Mouse (Mus musculus) heart, adult 18-20 months (tissue): ENCODE measurements around the gene Gfod1. TPM values are rescaled to one million over a fixed set of nuclear protein-coding genes. Genes with fewer than 3 reads are reported as not detected.

Source experiments
- DNase-seq, 2 experiments: peaks; one replicate each; pipeline ENCODE4 v3.0.0; 2021 to 2022; ENCODE audit warnings: mixed read lengths in 1 of 2
- total RNA-seq, 2 experiments: library from RNA; stranded (reverse); gene quantifications; 2 replicates each; pipeline ENCODE4 v1.2.3; 2021

The Gfod1 gene
- total RNA-seq, 2 experiments from 2014 or later, result 32.3 to 34.3 TPM

DNA sequence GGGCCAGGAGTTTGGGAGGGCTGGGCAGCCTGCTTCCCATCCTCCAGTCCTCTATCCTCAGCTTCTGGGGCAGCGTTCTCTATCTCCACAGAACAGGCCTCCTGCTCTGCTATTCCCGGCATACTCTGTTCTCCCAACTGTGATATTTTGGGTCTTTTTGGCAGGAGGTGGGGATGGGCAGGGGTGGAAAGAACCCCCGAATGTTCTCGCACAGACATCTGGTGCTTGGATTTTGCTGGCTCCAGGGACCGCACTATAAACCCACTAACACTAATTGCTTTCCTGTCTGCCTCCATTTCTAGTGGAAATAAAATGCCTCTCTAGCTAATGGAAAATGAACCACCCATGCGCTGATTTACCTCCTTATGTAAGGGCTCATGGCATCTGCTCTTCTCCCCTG, 73.7 kb downstream of the Gfod1 start:
- DNase-seq, result peak in 1 of 2 experiments; percentile 30

DNA sequence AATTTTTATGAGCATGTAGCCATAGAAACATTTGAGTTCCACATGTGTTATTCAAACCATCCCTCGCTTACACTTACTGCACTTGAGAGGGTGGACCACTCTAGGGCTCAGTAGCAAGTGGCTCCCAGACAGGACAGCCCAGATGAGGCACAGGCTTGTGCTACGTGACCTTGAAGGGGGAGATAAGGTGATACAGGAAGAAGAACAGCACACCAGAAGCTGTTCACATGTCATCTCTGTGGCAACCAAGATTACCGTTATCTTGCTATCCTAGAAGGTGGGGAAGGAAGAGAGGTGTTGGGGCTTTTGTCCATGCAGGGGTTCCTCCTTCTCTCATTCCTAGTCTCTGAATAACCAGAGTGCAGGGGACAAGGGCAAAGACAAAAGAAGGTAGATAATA, 74.2 kb downstream of the Gfod1 start:
- DNase-seq, result no peak

DNA sequence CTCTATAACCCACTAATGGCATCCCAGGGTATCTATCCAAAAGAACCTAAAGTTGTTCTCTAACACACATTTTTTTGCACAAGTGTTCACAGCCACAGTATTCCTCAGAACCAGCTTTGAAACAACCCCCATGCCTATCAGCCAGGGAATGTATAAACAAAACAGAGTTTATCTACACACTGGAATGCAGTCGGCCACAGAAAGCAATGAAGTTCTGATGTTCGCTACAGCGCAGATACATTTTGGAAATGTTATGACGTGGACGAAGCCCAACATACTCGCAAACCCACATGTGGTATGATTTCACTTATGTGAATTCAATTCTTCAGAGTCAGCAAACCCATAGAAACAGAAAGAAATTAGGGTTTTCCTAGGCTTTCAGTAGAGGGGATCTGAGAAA, 75.8 kb downstream of the Gfod1 start:
- no peak for DNase-seq

DNA sequence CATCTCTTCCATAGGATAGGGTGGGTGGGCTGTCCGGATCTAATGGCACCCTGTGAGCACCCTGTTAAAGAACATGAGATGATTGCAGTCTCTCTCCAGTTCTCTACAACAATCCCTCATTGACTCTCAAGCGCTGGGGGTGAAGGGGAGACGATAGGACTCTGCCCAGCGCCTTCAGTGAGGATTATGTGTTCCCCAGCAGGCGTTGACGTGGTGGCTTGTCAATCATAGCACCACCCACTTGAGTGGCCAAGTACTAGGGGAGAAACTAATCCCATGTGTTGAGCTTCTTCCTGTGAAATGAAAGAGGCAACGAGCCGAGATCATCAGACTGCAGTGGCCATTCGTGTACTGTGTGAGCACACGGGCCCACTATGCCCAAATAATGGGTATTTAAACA, 77.9 kb downstream of the Gfod1 start:
- no peak for DNase-seq

DNA sequence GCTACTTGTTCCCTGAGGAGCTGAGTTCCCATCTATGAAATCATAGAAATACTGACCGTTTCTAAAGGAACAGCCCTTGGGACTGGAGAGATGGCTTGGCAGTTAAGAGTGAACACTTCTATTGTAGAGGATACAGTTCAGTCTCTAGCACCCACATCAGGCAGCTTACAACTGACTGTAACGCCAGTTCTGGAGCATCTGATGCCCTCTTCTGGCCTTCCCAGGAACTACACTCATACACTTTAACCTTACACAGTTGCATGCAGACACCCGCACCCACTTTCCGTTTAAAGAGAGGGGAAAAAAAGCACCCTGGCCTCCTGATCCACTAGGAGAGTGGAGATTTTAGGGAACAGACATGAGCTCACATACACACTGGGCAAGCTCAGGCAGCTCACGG, 78.8 kb downstream of the Gfod1 start:
- no peak for DNase-seq

DNA sequence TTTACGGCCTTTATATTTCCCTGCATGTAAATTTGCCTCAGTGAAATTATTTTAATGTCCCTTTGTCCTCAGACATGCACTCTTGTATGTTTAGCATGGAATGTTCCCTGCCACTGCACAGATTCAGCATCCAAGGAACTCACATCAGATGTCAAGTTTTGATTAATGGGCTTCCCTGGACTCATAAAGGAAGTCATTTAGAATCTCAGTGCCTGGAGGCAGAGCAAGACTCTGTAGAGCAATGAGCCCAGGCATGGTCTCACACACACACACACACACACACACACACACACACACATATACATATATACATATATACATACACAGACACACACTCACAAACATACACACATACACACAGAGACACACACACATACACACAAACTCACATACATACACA, 81.9 kb downstream of the Gfod1 start:
- no peak for DNase-seq

DNA sequence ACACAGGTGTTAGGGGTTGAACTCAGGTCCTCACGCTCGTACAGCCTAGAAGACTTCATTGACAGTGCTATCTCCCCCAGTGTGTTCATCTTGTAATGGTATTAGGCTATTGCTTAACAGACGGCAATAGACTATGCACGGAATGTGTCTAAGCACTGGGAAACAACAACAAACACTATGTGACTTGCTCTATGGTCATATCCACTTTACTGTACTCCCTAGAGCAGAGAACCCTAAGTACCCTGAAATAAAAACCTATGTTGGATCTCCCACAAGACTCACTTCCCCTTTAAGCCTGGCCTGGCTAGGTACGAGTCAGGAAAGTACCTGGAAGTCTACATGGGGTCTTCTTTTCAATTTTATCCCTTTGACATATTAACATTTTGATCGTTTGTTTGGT, 82.7 kb downstream of the Gfod1 start:
- no peak for DNase-seq

DNA sequence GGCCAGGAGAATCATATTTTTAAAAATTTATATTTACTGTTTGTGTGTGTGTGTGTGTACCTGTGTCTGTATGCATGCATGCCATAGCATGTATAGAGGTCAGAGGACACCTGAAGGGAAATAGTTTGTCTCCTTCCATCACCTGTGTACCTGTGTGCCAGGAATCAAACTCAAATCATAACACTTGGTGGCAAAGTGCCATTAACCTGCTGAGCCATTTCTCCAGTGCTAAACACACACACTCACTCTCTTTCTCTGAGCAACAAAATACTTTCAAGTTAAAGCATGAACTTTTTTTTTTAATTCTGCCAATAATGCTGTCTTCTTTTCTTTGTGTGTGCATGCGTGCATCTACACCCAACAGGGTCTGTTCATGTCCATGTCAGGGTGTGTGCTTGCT, 83.3 kb downstream of the Gfod1 start:
- DNase-seq, result no peak

DNA sequence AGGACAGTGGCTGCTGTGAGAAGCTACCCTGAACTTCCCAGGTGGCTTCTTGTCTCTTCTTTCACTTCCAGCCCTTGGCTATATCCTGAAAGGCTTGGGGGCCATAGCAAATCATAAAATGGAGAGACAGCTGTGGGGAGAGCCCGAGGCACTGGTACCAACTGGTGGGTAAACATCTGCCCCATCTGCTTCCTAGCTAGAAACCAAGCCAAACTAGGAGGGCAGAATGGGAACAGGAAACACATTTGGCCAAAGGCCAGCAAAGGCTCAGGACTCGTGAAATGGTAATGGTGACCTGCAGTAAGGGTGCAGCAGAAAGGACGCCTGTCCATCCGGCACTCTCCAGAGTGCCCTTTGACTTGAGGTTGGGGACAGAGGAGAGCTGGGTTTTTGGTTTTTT, 85.2 kb downstream of the Gfod1 start:
- peak in 1 of 2 experiments; percentile 34 for DNase-seq

DNA sequence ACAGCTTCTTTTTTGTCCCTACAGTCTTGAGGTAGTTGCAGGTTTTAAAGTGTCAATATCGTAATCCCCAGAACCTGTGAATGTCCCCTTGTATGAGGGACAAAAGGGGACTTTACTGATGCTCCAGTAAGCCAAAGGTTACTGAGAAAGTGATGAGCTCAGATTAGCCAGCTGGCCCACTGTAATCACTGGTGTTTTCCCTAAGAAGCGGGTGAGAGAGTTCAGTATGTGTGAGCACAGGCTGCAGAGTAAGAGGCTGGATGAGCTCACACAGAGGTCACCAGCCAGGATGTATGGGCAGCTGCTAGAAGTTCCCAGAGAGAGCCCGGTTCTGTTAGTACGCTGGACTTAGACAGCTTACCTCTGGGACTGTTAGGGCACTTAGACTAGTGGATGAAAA, 85.7 kb downstream of the Gfod1 start:
- DNase-seq, result no peak

DNA sequence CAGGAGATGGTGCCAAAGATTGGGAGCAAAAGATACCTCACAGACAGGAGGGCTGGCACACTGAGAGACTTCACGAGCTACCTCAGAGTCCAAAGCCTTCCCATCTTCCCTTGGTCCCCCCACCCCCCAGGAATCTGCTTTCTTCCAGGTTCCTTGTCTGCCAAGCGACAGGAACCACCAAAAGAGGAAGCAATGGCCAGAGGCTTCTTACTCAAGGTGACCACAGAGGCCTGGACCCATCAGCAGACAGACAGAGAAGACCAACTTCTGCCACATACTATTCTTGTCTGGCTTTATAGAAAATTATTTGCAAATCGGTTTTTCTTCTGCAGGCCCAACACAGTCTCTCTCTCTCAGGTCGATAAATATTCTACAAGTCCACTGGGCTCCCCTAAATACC, 86.3 kb downstream of the Gfod1 start:
- DNase-seq, result no peak

DNA sequence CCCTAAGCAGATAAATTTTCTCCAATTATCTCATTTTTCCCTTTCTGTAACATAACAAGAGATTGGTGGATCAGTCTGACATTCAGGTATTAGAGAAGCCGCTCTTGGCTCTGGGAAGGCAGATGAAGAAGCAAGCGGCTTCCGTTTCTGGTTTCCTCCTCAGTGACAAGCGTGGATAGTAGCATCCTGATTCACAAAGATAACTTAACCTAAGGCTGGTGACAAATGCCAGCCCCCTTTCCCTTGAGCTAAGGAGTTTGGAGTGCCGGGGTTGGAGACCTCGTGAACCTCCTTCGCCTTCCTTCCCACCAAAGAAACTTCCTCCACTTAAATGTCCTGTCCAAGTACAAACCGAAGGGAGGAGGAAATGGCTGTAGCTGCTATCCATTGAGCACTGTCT, 86.9 kb downstream of the Gfod1 start:
- DNase-seq, result no peak

DNA sequence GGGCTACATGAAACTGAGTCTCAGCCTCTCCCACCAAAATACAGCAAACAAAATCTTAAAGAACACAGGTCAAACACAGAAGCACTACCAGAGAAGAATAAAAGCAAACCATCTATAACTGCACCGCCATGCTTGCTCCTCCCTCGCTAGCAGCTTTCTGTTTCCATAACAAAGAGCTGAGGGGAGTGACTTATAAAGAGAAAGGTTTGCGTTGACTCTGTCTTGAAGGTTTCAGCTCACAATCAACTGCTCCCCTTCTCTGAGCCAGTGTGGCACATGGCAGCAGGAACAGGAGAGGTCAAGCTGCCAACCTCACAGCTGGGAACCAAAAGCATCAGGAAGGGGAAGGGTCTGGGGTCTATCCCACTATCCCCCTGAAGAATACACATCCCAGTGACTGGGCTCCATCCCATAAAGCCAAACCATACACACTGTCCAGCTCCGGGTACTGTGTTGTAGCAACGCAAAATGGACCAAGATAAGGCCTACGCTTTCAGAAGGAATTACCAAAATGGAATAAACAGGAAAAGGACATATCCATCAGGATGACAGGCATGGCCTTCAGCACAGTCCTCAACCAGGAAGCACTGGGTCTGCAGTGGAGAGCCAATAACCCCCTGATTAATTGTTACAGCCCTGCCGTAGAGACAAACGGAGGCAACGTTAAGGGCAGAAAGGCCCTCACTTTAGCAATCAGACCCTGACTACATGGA, 87.8 kb downstream of the Gfod1 start:
- DNase-seq, result no peak

DNA sequence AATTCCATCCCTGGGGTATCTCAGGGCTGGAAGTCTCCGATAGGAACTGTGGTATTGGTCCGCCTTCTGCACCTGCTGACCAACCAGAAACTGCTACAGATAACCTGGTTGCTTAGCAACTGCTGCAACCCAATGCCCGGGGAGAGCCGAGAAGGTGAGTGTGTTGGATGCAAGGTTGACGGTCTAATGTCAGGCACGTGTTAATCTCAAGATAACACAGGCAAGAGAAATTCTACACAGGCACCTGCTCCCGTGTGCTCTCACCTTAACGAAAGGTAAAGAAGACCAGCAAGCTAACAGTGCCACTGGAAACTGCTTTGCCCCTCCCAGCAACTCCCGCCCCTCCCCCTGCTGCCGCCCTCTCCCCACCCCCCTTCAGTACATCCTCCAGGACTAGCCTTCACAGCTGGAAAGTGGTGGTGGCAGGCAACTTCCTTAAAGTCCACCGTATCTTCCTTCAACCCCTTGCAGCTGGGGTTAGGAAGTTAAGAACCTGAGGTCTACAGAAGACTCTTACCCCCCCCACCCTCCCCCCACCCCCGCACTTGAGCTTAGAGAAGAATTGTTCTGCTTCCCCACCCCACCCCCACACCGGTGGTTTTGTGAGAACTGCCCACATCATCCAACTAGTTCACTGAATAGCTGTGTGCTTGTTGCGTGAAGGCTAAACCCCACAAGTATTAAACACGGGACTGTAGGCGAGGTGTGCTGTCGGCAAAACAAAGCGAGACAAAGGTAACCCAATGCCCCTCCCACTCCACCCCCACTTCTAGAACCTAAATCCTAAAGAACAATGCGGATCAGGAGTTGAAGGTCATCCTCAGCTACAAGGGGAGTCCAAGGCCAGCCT, 88.6 kb downstream of the Gfod1 start:
- no peak for DNase-seq

DNA sequence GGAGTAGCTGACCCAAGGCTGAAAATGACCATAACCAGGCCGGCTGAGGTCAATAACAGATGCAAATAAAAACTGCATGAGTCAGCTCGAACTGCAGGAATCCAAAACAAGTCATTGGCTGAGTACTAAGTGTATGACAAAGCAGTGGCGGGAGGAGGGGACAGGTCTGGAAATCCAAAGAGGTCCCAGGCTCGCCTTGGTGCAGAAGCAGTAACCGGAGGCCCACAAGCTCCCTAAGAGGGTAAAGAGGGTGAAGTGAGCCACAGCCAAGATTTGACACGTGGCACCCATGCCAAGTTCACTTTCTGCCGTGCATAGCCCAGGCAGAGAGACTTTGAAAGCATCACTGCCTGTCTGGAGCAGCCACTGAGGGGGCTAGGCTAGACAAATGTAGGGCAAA, 91.6 kb downstream of the Gfod1 start:
- peak; percentile 67 to 69 for DNase-seq

DNA sequence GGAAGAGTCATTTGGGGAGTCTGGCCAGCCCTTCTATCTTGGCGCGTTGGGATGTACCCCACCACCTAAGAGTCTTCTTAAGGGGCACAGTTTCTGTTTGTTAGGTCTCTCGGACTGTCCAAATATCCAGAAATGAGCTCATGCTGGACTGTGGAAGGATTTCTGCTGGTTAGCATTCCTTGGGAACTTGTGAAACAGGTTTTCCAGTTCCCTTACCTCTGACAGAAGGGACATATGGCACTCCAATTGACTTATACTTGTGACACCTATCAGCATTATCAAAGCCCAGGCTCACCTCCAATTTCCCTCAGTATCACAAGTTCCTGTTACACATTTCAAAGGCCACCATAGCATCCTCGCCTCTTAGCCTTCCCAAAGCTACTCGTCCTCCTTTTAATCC, 93.0 kb downstream of the Gfod1 start:
- DNase-seq, result no peak

DNA sequence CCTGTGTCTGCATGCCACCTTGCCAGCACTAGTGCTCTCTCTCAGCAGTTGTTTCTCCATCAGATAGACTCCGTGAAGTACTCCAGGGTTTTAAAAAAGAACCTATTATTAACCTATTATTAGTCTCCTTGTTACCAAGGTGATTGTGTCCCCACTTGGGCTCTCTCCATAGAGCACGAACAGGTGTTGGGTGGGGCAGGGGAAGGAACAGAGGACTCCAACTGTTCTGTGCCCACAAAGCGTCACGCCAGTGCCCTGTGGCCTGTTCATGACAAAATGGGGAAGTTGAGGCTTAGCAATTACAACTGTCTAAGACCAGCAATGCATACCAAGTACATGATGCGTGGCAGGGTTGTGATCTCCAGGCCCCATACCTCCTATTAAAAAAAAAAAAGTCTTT, 94.4 kb downstream of the Gfod1 start:
- DNase-seq, result no peak

DNA sequence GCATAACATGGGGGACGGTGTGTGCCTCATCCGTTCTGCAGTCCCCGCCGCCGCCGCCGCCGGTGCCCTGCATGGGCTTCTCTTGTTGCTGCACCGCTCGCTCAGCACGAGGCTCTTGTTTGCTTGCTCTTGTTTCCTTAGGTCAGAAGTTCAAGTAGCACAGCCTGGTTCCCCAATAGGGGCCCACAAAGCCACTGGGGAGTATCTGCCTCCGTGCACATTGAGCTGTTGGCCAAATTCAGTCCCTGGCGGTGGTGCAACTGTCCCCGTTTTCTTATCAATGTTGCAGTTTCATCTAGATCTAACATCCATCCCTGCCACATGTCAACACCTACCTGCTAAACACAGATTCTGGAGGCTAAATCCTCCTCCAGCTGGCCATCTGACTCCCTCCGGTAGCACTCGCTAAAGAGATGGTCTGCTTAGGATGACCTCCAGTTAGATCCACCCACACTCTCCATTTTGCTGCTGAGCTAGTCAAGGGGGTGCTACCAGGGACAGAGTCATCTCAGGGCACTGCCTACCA, 95.0 kb downstream of the Gfod1 start:
- no peak for DNase-seq

DNA sequence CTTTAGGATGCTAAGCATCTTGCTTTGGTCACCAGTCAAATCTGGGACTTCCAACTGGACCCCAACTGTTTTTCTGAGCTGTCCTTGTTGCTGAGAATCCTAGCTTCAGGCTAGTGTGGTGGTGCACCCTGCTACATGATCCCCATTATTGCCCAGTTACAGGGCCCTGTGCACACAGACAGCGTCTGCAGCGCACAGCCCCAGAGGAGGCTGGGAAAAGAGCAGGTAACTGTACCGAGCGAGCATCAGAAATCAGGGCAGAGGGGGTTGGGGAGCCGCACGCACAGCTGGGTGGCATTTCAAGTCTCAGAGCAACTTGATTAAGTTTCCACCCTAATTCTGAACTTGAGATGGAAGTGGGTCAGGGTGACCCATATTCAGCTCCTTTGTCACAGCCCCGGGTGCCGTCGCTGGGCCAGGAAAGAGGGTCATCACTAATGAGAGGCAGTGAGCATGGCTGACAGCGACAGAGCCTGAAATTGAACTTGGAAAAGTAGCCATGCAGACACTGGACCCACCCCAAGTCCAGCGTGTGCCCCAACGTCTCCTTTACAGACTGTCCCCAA, 97.8 kb downstream of the Gfod1 start:
- DNase-seq, result no peak

DNA sequence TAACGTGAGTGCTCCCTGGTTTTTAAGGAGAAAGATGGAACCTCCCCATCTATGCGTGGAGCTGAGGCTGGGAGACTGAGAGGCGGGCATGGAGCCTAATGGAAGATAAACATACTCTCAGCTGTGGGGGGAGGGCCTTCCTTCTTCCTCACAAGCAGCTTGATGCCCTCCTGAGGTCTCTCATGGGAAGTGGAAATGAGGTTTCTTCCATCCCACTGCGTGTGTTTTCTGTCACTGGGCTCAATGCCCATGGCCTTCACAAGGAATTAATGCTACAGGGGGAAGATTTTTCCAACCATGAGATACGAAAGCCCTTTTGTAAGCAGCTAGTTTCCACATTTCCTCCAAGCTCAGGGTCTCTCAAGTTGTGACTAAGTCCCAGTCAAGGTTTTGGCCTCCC, 100.3 kb downstream of the Gfod1 start:
- no peak for DNase-seq

DNA sequence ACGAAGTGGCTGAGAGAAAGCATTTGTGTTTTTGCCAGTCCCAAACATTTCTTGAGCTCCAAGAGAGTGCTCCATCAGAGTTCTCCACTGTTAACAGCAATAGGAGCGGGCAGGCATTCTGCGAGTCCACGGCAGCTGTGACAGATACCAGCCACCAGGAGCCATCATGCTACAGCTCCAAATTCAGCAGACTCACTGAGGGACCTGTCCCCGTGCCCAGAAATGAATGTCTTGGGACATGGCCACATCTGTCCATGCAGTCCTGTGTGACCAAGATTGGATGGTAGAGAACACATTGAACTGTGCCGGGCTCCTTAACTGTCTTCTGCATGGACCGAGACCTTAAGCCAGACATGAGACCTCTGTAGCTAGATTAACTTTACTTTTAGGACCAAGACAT, 100.7 kb downstream of the Gfod1 start:
- peak; percentile 79 to 80 for DNase-seq

DNA sequence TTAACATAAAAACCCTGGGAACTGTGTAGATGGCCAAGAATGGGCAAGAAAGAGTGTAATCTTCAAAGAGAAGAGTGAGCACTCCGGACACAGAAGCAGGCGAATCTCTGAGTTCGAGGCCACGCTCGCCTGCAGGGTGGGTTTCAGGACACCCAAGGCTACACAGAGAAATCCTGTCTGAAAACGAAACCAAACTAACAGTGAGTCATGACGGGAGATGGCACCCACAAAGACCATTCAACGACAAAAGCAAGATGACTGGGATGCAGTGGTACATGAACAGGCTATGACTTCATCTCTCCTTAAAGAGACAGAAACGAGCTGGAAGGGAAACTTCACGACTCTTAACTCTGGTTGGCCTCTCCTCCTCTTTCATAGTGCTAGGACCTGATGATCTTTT, 101.6 kb downstream of the Gfod1 start:
- DNase-seq, result no peak

DNA sequence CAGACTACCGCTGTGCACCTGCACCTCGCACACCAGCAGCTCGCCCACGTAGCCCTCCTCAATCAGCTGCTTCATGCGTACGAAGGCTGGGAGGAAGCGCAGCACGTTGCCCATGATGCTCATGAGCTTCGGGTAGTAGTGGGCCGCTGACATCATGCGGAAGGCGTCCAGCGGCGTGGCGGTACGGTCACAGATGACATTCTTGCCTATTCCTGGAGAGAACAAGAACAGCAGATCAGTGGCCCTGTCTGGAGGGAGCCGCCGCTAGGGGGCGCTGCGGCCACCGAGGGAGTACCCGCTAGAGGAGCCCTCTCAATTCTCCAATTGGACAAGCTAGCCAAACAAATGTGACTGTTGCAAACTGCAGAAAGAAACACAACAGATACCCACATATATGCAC, 102.9 kb downstream of the Gfod1 start:
- DNase-seq, result peak in 1 of 2 experiments; percentile 50
